In genomic region chr7:116754556-116754955, GRCm38 (mm10) we compare ENCODE assay signal across 26 mouse cellular contexts.
"Had no signal": no experiment of that assay in that cellular context is flagged by ENCODE, and none has a peak within 500 bp of the region (broad histone marks: within the 10 kb centered on the region; RNA-seq: fewer than 3 reads in every experiment).

No protein-coding gene starts in this region.

- H3K4me1 ChIP-seq: embryonic facial prominence, embryonic 10.5 days; embryonic facial prominence, embryonic 12.5 days; embryonic facial prominence, embryonic 13.5 days; embryonic facial prominence, embryonic 15.5 days; forebrain, embryonic 10.5 days; forebrain, embryonic 12.5 days; forebrain, embryonic 13.5 days; forebrain, embryonic 15.5 days; heart, embryonic 10.5 days had no signal

- H3K27me3 ChIP-seq: embryonic facial prominence, embryonic 12.5 days; embryonic facial prominence, embryonic 13.5 days; embryonic facial prominence, embryonic 15.5 days; forebrain, embryonic 12.5 days; forebrain, embryonic 13.5 days; forebrain, embryonic 15.5 days had no signal

- H3K9ac ChIP-seq: embryonic facial prominence, embryonic 12.5 days; embryonic facial prominence, embryonic 13.5 days; embryonic facial prominence, embryonic 15.5 days; forebrain, embryonic 12.5 days; forebrain, embryonic 13.5 days; forebrain, embryonic 15.5 days; forebrain, postnatal 0 days had no signal

- H3K36me3 ChIP-seq: embryonic facial prominence, embryonic 10.5 days; embryonic facial prominence, embryonic 12.5 days; embryonic facial prominence, embryonic 13.5 days; embryonic facial prominence, embryonic 15.5 days; forebrain, embryonic 10.5 days; forebrain, embryonic 12.5 days; forebrain, embryonic 15.5 days; heart, embryonic 10.5 days had no signal

- ATAC-seq: forebrain, embryonic 13.5 days; forebrain, embryonic 14.5 days; forebrain, embryonic 15.5 days; forebrain, embryonic 16.5 days; forebrain, postnatal 0 days had no signal

- DNase-seq: cerebellum, postnatal 10 days; cerebellum, postnatal 14 days; cerebellum, postnatal 25 days; cerebellum, postnatal 36 days; embryo, embryonic 11 days; forebrain, postnatal 0 days; gastrocnemius, adult 2 months; gastrocnemius, postnatal 10 days; gastrocnemius, postnatal 14 days; gastrocnemius, postnatal 25 days; gastrocnemius, postnatal 36 days; heart, adult 11 months; heart, adult 18-20 months; heart, adult 2 months had no signal

- H3K4me2 ChIP-seq: embryonic facial prominence, embryonic 12.5 days; embryonic facial prominence, embryonic 13.5 days; embryonic facial prominence, embryonic 15.5 days; forebrain, embryonic 12.5 days; forebrain, embryonic 13.5 days; forebrain, embryonic 15.5 days had no signal

- H3K9me3 ChIP-seq: embryonic facial prominence, embryonic 10.5 days; embryonic facial prominence, embryonic 12.5 days; embryonic facial prominence, embryonic 13.5 days; embryonic facial prominence, embryonic 15.5 days; forebrain, embryonic 10.5 days; forebrain, embryonic 12.5 days; forebrain, embryonic 13.5 days; forebrain, embryonic 15.5 days; heart, embryonic 10.5 days had no signal

- H3K4me3 ChIP-seq: embryonic facial prominence, embryonic 10.5 days; embryonic facial prominence, embryonic 12.5 days; embryonic facial prominence, embryonic 13.5 days; embryonic facial prominence, embryonic 15.5 days; erythroblast, embryonic 14.5 days; forebrain, embryonic 10.5 days; forebrain, embryonic 12.5 days; forebrain, embryonic 13.5 days; forebrain, embryonic 15.5 days; gastrocnemius, adult 2 months; heart, adult 2 months; heart, embryonic 10.5 days had no signal

- H3K27ac ChIP-seq: embryonic facial prominence, embryonic 10.5 days; embryonic facial prominence, embryonic 12.5 days; embryonic facial prominence, embryonic 13.5 days; embryonic facial prominence, embryonic 15.5 days; forebrain, embryonic 10.5 days; forebrain, embryonic 12.5 days; forebrain, embryonic 13.5 days; forebrain, embryonic 15.5 days; gastrocnemius, adult 2 months; heart, adult 2 months; heart, embryonic 10.5 days had no signal
